Comparison of ENCODE assay signal across 8 mouse cellular contexts in the genomic region with DNA sequence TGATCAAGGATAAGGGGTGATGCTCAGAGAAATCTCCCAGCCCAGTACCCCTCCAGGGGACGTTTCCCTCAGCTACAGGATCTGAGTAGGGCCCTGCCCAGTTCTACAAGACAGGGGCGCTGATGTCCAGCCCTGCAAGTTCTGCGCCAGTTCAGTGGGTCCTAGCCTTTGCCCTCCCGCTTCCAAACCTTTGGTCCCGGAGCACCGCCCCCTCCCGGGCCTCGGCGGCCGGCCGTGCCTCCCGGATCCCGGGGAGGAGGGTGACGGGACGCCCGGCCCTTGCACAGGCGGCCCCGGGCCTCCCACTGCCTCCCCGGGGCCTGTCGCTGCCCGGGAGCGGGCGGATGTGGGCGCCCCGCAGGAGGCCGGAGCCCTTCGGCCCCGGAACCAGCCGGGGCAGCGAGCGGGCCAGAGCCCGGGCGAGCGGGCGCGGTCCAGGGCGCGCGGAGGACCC. TPM values are rescaled to one million over a fixed set of nuclear protein-coding genes. Genes with fewer than 3 reads are reported as not detected.
DNase-seq lines count a peak whose midpoint lies in the region; ATAC-seq and TF ChIP-seq lines count a peak whose summit lies in the region.

No protein-coding gene starts in this region.

- H3K4me3 ChIP-seq in forebrain, embryonic 13.5 days = peak overlapping the region; percentile 83
- H3K4me3 ChIP-seq in hindbrain, postnatal 0 days (ENCODE audit: low read length) = peak overlapping the region; percentile 88
- peak overlapping the region; percentile 64 to 71 for H3K4me3 ChIP-seq in liver, embryonic 14.5 days (ENCODE audit: insufficient read depth in 1 of 2, low read depth in 2 of 2, low read length in 2 of 2)
- peak overlapping the region; percentile 61 for H3K4me3 ChIP-seq in neural tube, embryonic 15.5 days (replicated peaks)

- H3K9ac ChIP-seq in forebrain, embryonic 13.5 days = peak overlapping the region; percentile 98
- peak overlapping the region; percentile 98 for H3K9ac ChIP-seq in hindbrain, postnatal 0 days (replicated peaks; ENCODE audit: low read length)
- peak overlapping the region; percentile 44 for H3K9ac ChIP-seq in liver, embryonic 14.5 days (replicated peaks)
- H3K9ac ChIP-seq in neural tube, embryonic 15.5 days (replicated peaks) = peak overlapping the region; percentile 87

- H3K27ac ChIP-seq in forebrain, embryonic 13.5 days = peak overlapping the region; percentile 93
- peak overlapping the region; percentile 98 for H3K27ac ChIP-seq in hindbrain, postnatal 0 days
- H3K27ac ChIP-seq in liver, embryonic 14.5 days = no peak overlapping the region
- H3K27ac ChIP-seq in neural tube, embryonic 15.5 days (replicated peaks) = peak overlapping the region; percentile 96

- 0% methylated on average over 33 of the region's 39 CpGs for WGBS in forebrain, embryonic 13.5 days
- WGBS in hindbrain, postnatal 0 days = under 1% methylated on average over 34 of the region's 39 CpGs
- WGBS in liver, embryonic 14.5 days (ENCODE audit: insufficient replicate concordance) = under 1% methylated on average over 39 of the region's 39 CpGs
- 1% methylated on average over 38 of the region's 39 CpGs for WGBS in neural tube, embryonic 15.5 days

- H3K27me3 ChIP-seq in forebrain, embryonic 13.5 days = peaks cover 14% of the 10 kb centered on the region
- no peaks in the 10 kb centered on the region for H3K27me3 ChIP-seq in hindbrain, postnatal 0 days (ENCODE audit: insufficient read depth, low read length)
- peaks cover 4% of the 10 kb centered on the region for H3K27me3 ChIP-seq in liver, embryonic 14.5 days (ENCODE audit: control insufficient read depth, insufficient read depth, low read length)
- H3K27me3 ChIP-seq in neural tube, embryonic 15.5 days (replicated peaks) = no peaks in the 10 kb centered on the region

- peak overlapping the region; percentile 77 for H3K4me2 ChIP-seq in forebrain, embryonic 13.5 days
- H3K4me2 ChIP-seq in hindbrain, postnatal 0 days (ENCODE audit: low read depth, low read length) = peak overlapping the region; percentile 64
- peak overlapping the region; percentile 67 for H3K4me2 ChIP-seq in liver, embryonic 14.5 days (ENCODE audit: low read depth)
- peak overlapping the region; percentile 61 for H3K4me2 ChIP-seq in neural tube, embryonic 15.5 days

- peak; percentile 61 for DNase-seq in right cerebral cortex, postnatal 25 days
- DNase-seq in right cerebral cortex, postnatal 36 days (ENCODE audit: low spot score in 2 of 2) = no peak
- DNase-seq in adrenal gland, postnatal 25 days = peak; percentile 64
- DNase-seq in hindbrain, postnatal 0 days (ENCODE audit: low spot score) = peak; percentile 40
- no peak for DNase-seq in liver, embryonic 14.5 days (ENCODE audit: low read depth in 3 of 3, low spot score in 3 of 3)
- no peak for DNase-seq in layer of hippocampus, adult 9-10 months (ENCODE audit: low spot score)

- no peak for TF ChIP-seq EP300 in liver, embryonic 14.5 days (IDR thresholded peaks at IDR 0.05; ENCODE audit: low read depth)

- peak; percentile 56 for ATAC-seq in forebrain, embryonic 13.5 days
- ATAC-seq in hindbrain, postnatal 0 days = peak; percentile 25
- peak; percentile 32 for ATAC-seq in liver, embryonic 14.5 days (ENCODE audit: insufficient read depth)
- peak; percentile 48 for ATAC-seq in neural tube, embryonic 15.5 days (ENCODE audit: low FRiP score)

- peak; percentile 25; the same call in 1 of the 2 replicates for TF ChIP-seq CTCF in hindbrain, postnatal 0 days (IDR thresholded peaks at IDR 0.05; ENCODE audit: low read depth)
- no peak for TF ChIP-seq CTCF in liver, embryonic 14.5 days (IDR thresholded peaks at IDR 0.05; ENCODE audit: low read depth)

- H3K9me3 ChIP-seq in forebrain, embryonic 13.5 days (replicated peaks) = no peaks in the 10 kb centered on the region
- H3K9me3 ChIP-seq in hindbrain, postnatal 0 days (ENCODE audit: low read length) = no peaks in the 10 kb centered on the region
- no peaks in the 10 kb centered on the region for H3K9me3 ChIP-seq in liver, embryonic 14.5 days (ENCODE audit: control insufficient read depth, low read length)
- H3K9me3 ChIP-seq in neural tube, embryonic 15.5 days (replicated peaks) = no peaks in the 10 kb centered on the region

- H3K36me3 ChIP-seq in forebrain, embryonic 13.5 days (ENCODE audit: poor library complexity, severe bottlenecking) = 0 out of 2 replicates have a peak, but pooled peaks cover 5% of the 10 kb centered on the region
- no peaks in the 10 kb centered on the region for H3K36me3 ChIP-seq in hindbrain, postnatal 0 days (ENCODE audit: insufficient read depth, low read length)
- no peaks in the 10 kb centered on the region for H3K36me3 ChIP-seq in liver, embryonic 14.5 days (replicated peaks; ENCODE audit: control insufficient read depth, insufficient read depth, low read depth)
- H3K36me3 ChIP-seq in neural tube, embryonic 15.5 days = no peaks in the 10 kb centered on the region

- peaks cover 48% of the 10 kb centered on the region for H3K4me1 ChIP-seq in forebrain, embryonic 13.5 days
- H3K4me1 ChIP-seq in hindbrain, postnatal 0 days (ENCODE audit: insufficient read depth, low read length) = peaks cover 29% of the 10 kb centered on the region
- peaks cover 9 to 34% of the 10 kb centered on the region in 2 experiments for H3K4me1 ChIP-seq in liver, embryonic 14.5 days (replicated peaks; ENCODE audit: control insufficient read depth in 2 of 2, insufficient read depth in 2 of 2, low read length in 1 of 2)
- peaks cover 66% of the 10 kb centered on the region for H3K4me1 ChIP-seq in neural tube, embryonic 15.5 days

RNA-seq across cellular contexts. Expression of a gene that starts 13.5 kb away (rescaled TPM):
- total RNA-seq in adrenal gland, postnatal 25 days (2021) = 93.1 and 109 TPM in 2 replicates
- 20.3 and 23.3 TPM in 2 replicates for polyA plus RNA-seq in forebrain, embryonic 13.5 days (2015; fragmentation: Nextera tagmentation; extraction: Ambion mirVana)
- 23.6 and 28.6 TPM in 2 replicates for total RNA-seq in hindbrain, postnatal 0 days (2014; rRNA removed)
- polyA plus RNA-seq in hindbrain, postnatal 0 days (2015; fragmentation: Nextera tagmentation; extraction: Ambion mirVana) = 21.7 and 23.7 TPM in 2 replicates
- 8.6 and 11.3 TPM in 2 replicates for polyA plus RNA-seq in liver, embryonic 14.5 days (2012; rRNA removed)
- 4.7 and 6.6 TPM in 2 replicates for polyA plus RNA-seq in liver, embryonic 14.5 days (2014; fragmentation: Nextera tagmentation; extraction: Ambion mirVana)
- 26.5 and 32.1 TPM in 2 replicates for polyA plus RNA-seq in neural tube, embryonic 15.5 days (2015; fragmentation: Nextera tagmentation; extraction: Ambion mirVana)

RNA-seq across cellular contexts. Expression of a gene that starts 52.5 kb away (rescaled TPM):
- 92.4 and 108 TPM in 2 replicates for total RNA-seq in adrenal gland, postnatal 25 days (2021)
- polyA plus RNA-seq in forebrain, embryonic 13.5 days (2015; fragmentation: Nextera tagmentation; extraction: Ambion mirVana) = 44.1 and 45.2 TPM in 2 replicates
- total RNA-seq in hindbrain, postnatal 0 days (2014; rRNA removed) = 84.4 and 89.3 TPM in 2 replicates
- polyA plus RNA-seq in hindbrain, postnatal 0 days (2015; fragmentation: Nextera tagmentation; extraction: Ambion mirVana) = 140 and 152 TPM in 2 replicates
- 35.0 and 47.8 TPM in 2 replicates for polyA plus RNA-seq in liver, embryonic 14.5 days (2012; rRNA removed)
- 73.9 and 74.7 TPM in 2 replicates for polyA plus RNA-seq in liver, embryonic 14.5 days (2014; fragmentation: Nextera tagmentation; extraction: Ambion mirVana)
- polyA plus RNA-seq in neural tube, embryonic 15.5 days (2015; fragmentation: Nextera tagmentation; extraction: Ambion mirVana) = 99.0 and 101 TPM in 2 replicates

Comparison
In these comparisons a context has a peak if more than half of its experiments do, and no peak if none do; other contexts are left out.
1. DNase-seq: peak in right cerebral cortex, postnatal 25 days (single experiment), adrenal gland, postnatal 25 days (single experiment) and hindbrain, postnatal 0 days (single experiment); none in right cerebral cortex, postnatal 36 days (0 of 2), liver, embryonic 14.5 days (0 of 3) and layer of hippocampus, adult 9-10 months (single experiment).
2. H3K9ac ChIP-seq: peak in every context shown above with its lines; median percentile 98 in forebrain, embryonic 13.5 days; 98 in hindbrain, postnatal 0 days; 87 in neural tube, embryonic 15.5 days; 44 in liver, embryonic 14.5 days.
3. Peak in every context shown above with its lines, with median percentiles within 50 percentile points of each other: ATAC-seq, H3K4me2 ChIP-seq and H3K4me3 ChIP-seq.